In the genomic region with DNA sequence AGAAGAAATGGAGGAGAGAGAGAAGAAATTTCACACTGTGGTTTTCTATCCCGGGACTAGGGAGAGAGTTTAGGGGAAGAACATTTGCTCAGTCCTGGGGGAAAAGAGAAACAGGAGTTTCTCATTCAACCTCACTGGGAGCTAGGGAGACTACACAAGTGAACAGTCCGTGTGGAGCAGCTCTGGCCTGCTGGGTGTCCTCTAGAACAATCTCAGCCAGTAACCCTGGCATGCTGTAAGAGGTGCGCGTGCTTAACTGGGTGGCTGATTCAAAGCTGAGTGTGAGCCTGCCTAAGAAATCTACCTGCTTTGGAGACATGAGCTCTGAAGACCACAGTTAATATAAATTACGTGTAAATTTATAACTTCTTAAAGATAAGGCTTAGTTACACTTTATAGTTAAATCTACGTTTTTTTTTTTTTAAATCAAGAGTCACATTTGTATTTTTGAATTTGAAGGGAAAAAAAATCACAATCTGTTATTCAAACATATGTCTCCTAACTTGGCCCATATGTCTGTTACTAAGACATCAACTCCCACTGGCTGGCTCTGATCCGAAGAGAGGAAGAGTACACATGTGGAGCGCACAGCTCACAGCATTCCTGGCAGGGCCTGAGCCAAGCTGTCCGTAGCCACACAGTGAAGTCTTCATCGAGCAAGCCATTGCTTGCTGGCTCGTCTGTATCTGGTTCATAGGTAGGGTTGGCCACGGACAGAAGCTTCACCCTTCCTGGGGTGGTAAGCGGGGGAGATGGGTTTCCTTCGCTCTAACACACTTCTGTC, we compare ENCODE assay signal across 15 mouse cellular contexts. TPM values are rescaled to one million over a fixed set of nuclear protein-coding genes. Genes with fewer than 3 reads are reported as not detected.
DNase-seq lines count a peak whose midpoint lies in the region; ATAC-seq lines count a peak whose summit lies in the region.
"Had no signal": no experiment of that assay in that cellular context is flagged by ENCODE, and none has a peak within 500 bp of the region (broad histone marks: within the 10 kb centered on the region; RNA-seq: fewer than 3 reads in every experiment).

No protein-coding gene starts in this region.

- no peaks in the 10 kb centered on the region for H3K27me3 ChIP-seq in embryonic facial prominence, embryonic 14.5 days (replicated peaks; ENCODE audit: control insufficient read depth, insufficient read depth, low read length)
- H3K27me3 ChIP-seq in embryonic facial prominence, embryonic 10.5 days (replicated peaks; ENCODE audit: low read depth, poor library complexity, severe bottlenecking), result no peaks in the 10 kb centered on the region
- H3K27me3 ChIP-seq: liver, embryonic 15.5 days had no signal

- WGBS in embryonic facial prominence, embryonic 14.5 days, result 66% methylated on average over 14 of the region's 14 CpGs
- WGBS in embryonic facial prominence, embryonic 10.5 days, result 89% methylated on average over 14 of the region's 14 CpGs

- peak overlapping the region; percentile 41 for H3K27ac ChIP-seq in embryonic facial prominence, embryonic 14.5 days (replicated peaks; ENCODE audit: low read depth, low read length)
- H3K27ac ChIP-seq in embryonic facial prominence, embryonic 10.5 days (replicated peaks), result no peak overlapping the region
- H3K27ac ChIP-seq: liver, embryonic 15.5 days; midbrain, embryonic 10.5 days had no signal

- H3K4me2 ChIP-seq in embryonic facial prominence, embryonic 14.5 days (ENCODE audit: low read depth, low read length), result no peak overlapping the region
- H3K4me2 ChIP-seq: liver, embryonic 15.5 days had no signal

- peak; percentile 85 for DNase-seq in embryonic facial prominence, embryonic 14.5 days (ENCODE audit: low spot score)
- no peak for DNase-seq in embryonic facial prominence, embryonic 10.5 days (ENCODE audit: low spot score)
- peak; percentile 28 for DNase-seq in lung, postnatal 10 days
- no peak for DNase-seq in lung, adult 18-20 months
- DNase-seq in layer of hippocampus, postnatal 36 days, result peak; percentile 62 to 64
- peak; percentile 48 for DNase-seq in right cerebral cortex, postnatal 25 days
- no peak for DNase-seq in kidney, adult 11 months
- DNase-seq in spleen, postnatal 36 days (ENCODE audit: low spot score in 2 of 2), result no peak
- DNase-seq: adrenal gland, postnatal 36 days; kidney, adult 18-20 months had no signal

- no peaks in the 10 kb centered on the region for H3K36me3 ChIP-seq in embryonic facial prominence, embryonic 14.5 days (ENCODE audit: control insufficient read depth, insufficient read depth, low read length)
- H3K36me3 ChIP-seq in embryonic facial prominence, embryonic 10.5 days (replicated peaks), result no peaks in the 10 kb centered on the region
- H3K36me3 ChIP-seq: liver, embryonic 15.5 days; midbrain, embryonic 10.5 days had no signal

- H3K9ac ChIP-seq in embryonic facial prominence, embryonic 14.5 days (ENCODE audit: low read depth, low read length), result no peak overlapping the region
- H3K9ac ChIP-seq: liver, embryonic 15.5 days had no signal

- H3K4me3 ChIP-seq in embryonic facial prominence, embryonic 14.5 days (ENCODE audit: low read depth, low read length), result no peak overlapping the region
- H3K4me3 ChIP-seq in embryonic facial prominence, embryonic 10.5 days, result no peak overlapping the region
- H3K4me3 ChIP-seq: liver, embryonic 15.5 days; midbrain, embryonic 10.5 days had no signal

- H3K4me1 ChIP-seq in embryonic facial prominence, embryonic 14.5 days (ENCODE audit: control insufficient read depth, insufficient read depth, low read length), result peaks cover 3% of the 10 kb centered on the region; the same call in 1 of the 2 replicates
- no peaks in the 10 kb centered on the region for H3K4me1 ChIP-seq in embryonic facial prominence, embryonic 10.5 days
- H3K4me1 ChIP-seq: liver, embryonic 15.5 days had no signal

- H3K9me3 ChIP-seq in embryonic facial prominence, embryonic 14.5 days (ENCODE audit: control insufficient read depth, low read length), result peaks cover 7% of the 10 kb centered on the region; the same call in 1 of the 2 replicates
- H3K9me3 ChIP-seq in embryonic facial prominence, embryonic 10.5 days, result no peaks in the 10 kb centered on the region
- H3K9me3 ChIP-seq: liver, embryonic 15.5 days; midbrain, embryonic 10.5 days had no signal

- ATAC-seq in embryonic facial prominence, embryonic 14.5 days (ENCODE audit: low read depth), result peak; percentile 63

RNA-seq across cellular contexts. Expression of a gene that starts 24.4 kb away (rescaled TPM):
- polyA plus RNA-seq in embryonic facial prominence, embryonic 14.5 days (2014; fragmentation: Nextera tagmentation; extraction: Ambion mirVana), result 0.07 TPM in 1 of 2 replicates, not detected in the other
- 0.06 TPM in 1 of 2 replicates, not detected in the other for polyA plus RNA-seq in embryonic facial prominence, embryonic 10.5 days (2016; fragmentation: Nextera tagmentation; extraction: Ambion mirVana)
- under 1 TPM; 0.32 to 0.40 TPM for total RNA-seq in layer of hippocampus, postnatal 36 days (2021)
- total RNA-seq: adrenal gland, postnatal 36 days; heart, adult 8-10 months; neutrophil, adult 5-6 weeks had no signal
- polyA plus RNA-seq: embryonic facial prominence, embryonic 11.5 days; liver, embryonic 15.5 days had no signal

RNA-seq across cellular contexts. Expression of a gene that starts 36.9 kb away (rescaled TPM):
- polyA plus RNA-seq in embryonic facial prominence, embryonic 14.5 days (2014; fragmentation: Nextera tagmentation; extraction: Ambion mirVana), result 34.1 and 34.5 TPM in 2 replicates
- 20.1 and 20.7 TPM in 2 replicates for polyA plus RNA-seq in embryonic facial prominence, embryonic 10.5 days (2016; fragmentation: Nextera tagmentation; extraction: Ambion mirVana)
- total RNA-seq in layer of hippocampus, postnatal 36 days (2021), result 10 to 100 TPM; 43.6 to 52.4 TPM

Comparison
In these comparisons a context has a peak if more than half of its experiments do, and no peak if none do; other contexts are left out.
1. DNase-seq: peak in embryonic facial prominence, embryonic 14.5 days (single experiment), lung, postnatal 10 days (single experiment), layer of hippocampus, postnatal 36 days (2 of 2) and right cerebral cortex, postnatal 25 days (single experiment); none in embryonic facial prominence, embryonic 10.5 days (single experiment), lung, adult 18-20 months (0 of 2), kidney, adult 11 months (single experiment) and spleen, postnatal 36 days (0 of 2).